Mouse (Mus musculus): ENCODE measurements at regions not wholly inside any gene's neighbourhood (a gene's known extent, or its start where the extent isn't known, plus 50 kb on each side); places are given as distances from the start of the nearest gene placed in this dataset.

GRCm38 (mm10) chr13:20012621-20013020 lies 77.8 kb upstream of the Elmo1 start:
- no peak overlapping the region for H3K27ac ChIP-seq (ENCODE audit: insufficient read depth, low read length)
- H3K4me3 ChIP-seq (replicated peaks; ENCODE audit: insufficient read depth, low read depth, low read length): no peak overlapping the region
- H3K27me3 ChIP-seq (ENCODE audit: control insufficient read depth, insufficient read depth, low read length): no peaks in the 10 kb centered on the region
- H3K4me1 ChIP-seq (ENCODE audit: control insufficient read depth, insufficient read depth, low read length): no peaks in the 10 kb centered on the region
- 12% methylated on average over 3 of the region's 3 CpGs for WGBS
- no peak for DNase-seq
- TF ChIP-seq POLR2A (IDR thresholded peaks at IDR 0.05; ENCODE audit: borderline replicate concordance, insufficient read depth, low read length) (no peak), CTCF (IDR thresholded peaks at IDR 0.05; ENCODE audit: borderline replicate concordance, insufficient read depth, low read depth, low read length) (no peak)

- H3K4me1 ChIP-seq (ENCODE audit: control insufficient read depth, insufficient read depth, low read length): no peaks in the 10 kb centered on the region
- no peaks in the 10 kb centered on the region for H3K27me3 ChIP-seq (ENCODE audit: control insufficient read depth, insufficient read depth, low read length)
- DNase-seq: no peak
- no peak for TF ChIP-seq POLR2A (IDR thresholded peaks at IDR 0.05; ENCODE audit: borderline replicate concordance, insufficient read depth, low read length)
- no peak for TF ChIP-seq CTCF (IDR thresholded peaks at IDR 0.05; ENCODE audit: borderline replicate concordance, insufficient read depth, low read depth, low read length)
- 43% methylated on average over 1 of the region's 1 CpGs for WGBS
- no peak overlapping the region for H3K4me3 ChIP-seq (replicated peaks; ENCODE audit: insufficient read depth, low read depth, low read length)
- H3K27ac ChIP-seq (ENCODE audit: insufficient read depth, low read length): no peak overlapping the region
Observed at GRCm38 (mm10) chr13:20009164-20009563, 81.2 kb upstream of the Elmo1 start.

GRCm38 (mm10) chr13:20007561-20007960 lies 82.8 kb upstream of the Elmo1 start:
- DNase-seq: no peak
- Histone ChIP-seq H3K27me3 (ENCODE audit: control insufficient read depth, insufficient read depth, low read length) (no peaks in the 10 kb centered on the region), H3K4me1 (ENCODE audit: control insufficient read depth, insufficient read depth, low read length) (no peaks in the 10 kb centered on the region), H3K4me3 (replicated peaks; ENCODE audit: insufficient read depth, low read depth, low read length) (no peak overlapping the region), H3K27ac (ENCODE audit: insufficient read depth, low read length) (no peak overlapping the region)
- TF ChIP-seq POLR2A (IDR thresholded peaks at IDR 0.05; ENCODE audit: borderline replicate concordance, insufficient read depth, low read length) (no peak), CTCF (IDR thresholded peaks at IDR 0.05; ENCODE audit: borderline replicate concordance, insufficient read depth, low read depth, low read length) (no peak)
- WGBS: 94% methylated on average over 2 of the region's 2 CpGs

DNA sequence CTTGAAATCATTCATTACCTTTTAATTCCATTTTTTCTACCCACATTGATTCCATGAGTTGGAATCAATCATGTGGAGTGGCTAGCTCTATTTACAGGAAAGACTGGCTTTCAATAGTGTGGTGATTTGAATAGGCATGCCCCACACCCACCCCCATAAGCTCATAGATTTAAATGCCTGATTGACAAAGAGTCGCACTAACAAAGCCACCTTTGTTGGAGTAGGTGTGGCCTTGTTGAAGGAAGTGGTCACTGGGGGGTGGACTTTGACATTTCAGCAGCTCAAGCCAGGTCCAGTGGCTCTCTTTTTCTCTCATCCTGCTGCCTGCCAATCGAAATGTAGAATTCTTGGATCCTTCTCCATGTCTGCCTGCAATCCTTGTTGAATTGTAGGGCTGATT lies 92.8 kb upstream of the Elmo1 start:
- DNase-seq: no peak
- Histone ChIP-seq H3K27me3 (ENCODE audit: control insufficient read depth, insufficient read depth, low read length) (no peaks in the 10 kb centered on the region), H3K4me3 (replicated peaks; ENCODE audit: insufficient read depth, low read depth, low read length) (no peak overlapping the region), H3K4me1 (ENCODE audit: control insufficient read depth, insufficient read depth, low read length) (no peaks in the 10 kb centered on the region), H3K27ac (ENCODE audit: insufficient read depth, low read length) (no peak overlapping the region)
- TF ChIP-seq CTCF (IDR thresholded peaks at IDR 0.05; ENCODE audit: borderline replicate concordance, insufficient read depth, low read depth, low read length): no peak
- no peak for TF ChIP-seq POLR2A (IDR thresholded peaks at IDR 0.05; ENCODE audit: borderline replicate concordance, insufficient read depth, low read length)
- WGBS: 69% methylated on average over 2 of the region's 2 CpGs

DNA sequence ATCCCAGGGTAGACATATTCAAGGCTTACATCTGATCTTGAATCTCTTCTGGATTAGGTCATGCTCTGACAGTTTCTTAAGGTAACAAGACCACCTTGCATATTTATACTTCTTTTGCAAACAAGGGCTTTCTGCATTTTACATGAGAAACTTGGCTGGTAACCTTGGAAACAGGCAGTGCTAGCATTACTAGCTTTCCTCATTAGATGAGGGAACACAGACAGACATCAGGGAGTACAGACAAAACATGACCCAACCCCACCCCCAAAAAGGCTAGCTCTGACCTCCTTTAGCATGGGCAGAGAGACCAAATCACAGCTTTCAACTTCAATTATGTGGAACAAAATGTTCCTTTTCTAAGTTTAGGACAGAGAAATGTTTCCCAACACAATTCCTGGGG lies 114.8 kb upstream of the Elmo1 start:
- Histone ChIP-seq H3K4me1 (ENCODE audit: control insufficient read depth, insufficient read depth, low read length) (no peaks in the 10 kb centered on the region), H3K4me3 (replicated peaks; ENCODE audit: insufficient read depth, low read depth, low read length) (no peak overlapping the region), H3K27ac (ENCODE audit: insufficient read depth, low read length) (no peak overlapping the region), H3K27me3 (ENCODE audit: control insufficient read depth, insufficient read depth, low read length) (no peaks in the 10 kb centered on the region)
- no peak for DNase-seq
- no peak for TF ChIP-seq POLR2A (IDR thresholded peaks at IDR 0.05; ENCODE audit: borderline replicate concordance, insufficient read depth, low read length)
- TF ChIP-seq CTCF (IDR thresholded peaks at IDR 0.05; ENCODE audit: borderline replicate concordance, insufficient read depth, low read depth, low read length): no peak

DNA sequence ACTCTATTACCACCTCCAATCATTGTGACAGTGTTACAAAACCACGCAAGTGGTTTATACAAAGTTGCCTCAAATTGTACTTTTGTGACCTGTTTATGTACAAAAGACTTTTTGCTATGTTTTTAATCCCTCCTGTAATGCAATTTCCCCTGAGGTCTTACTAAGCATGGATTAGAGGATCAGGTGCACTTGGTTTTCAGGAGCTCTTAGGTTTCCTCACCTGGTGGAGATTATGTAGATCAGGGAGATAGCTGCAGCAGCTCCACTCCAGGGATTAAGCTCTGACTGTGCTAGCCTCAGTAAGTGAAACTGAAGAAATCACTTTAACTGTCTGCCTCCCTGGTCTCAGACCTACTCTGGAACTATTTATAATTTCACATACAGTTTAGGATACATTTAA lies 123.8 kb upstream of the Elmo1 start:
- H3K27me3 ChIP-seq (ENCODE audit: control insufficient read depth, insufficient read depth, low read length): no peaks in the 10 kb centered on the region
- 91% methylated on average over 1 of the region's 1 CpGs for WGBS
- no peak for TF ChIP-seq POLR2A (IDR thresholded peaks at IDR 0.05; ENCODE audit: borderline replicate concordance, insufficient read depth, low read length)
- TF ChIP-seq CTCF (IDR thresholded peaks at IDR 0.05; ENCODE audit: borderline replicate concordance, insufficient read depth, low read depth, low read length): no peak
- no peak overlapping the region for H3K4me3 ChIP-seq (replicated peaks; ENCODE audit: insufficient read depth, low read depth, low read length)
- no peak for DNase-seq
- no peak overlapping the region for H3K27ac ChIP-seq (ENCODE audit: insufficient read depth, low read length)
- no peaks in the 10 kb centered on the region for H3K4me1 ChIP-seq (ENCODE audit: control insufficient read depth, insufficient read depth, low read length)

- no peak for TF ChIP-seq POLR2A (IDR thresholded peaks at IDR 0.05; ENCODE audit: borderline replicate concordance, insufficient read depth, low read length)
- TF ChIP-seq CTCF (IDR thresholded peaks at IDR 0.05; ENCODE audit: borderline replicate concordance, insufficient read depth, low read depth, low read length): no peak
- 53% methylated on average over 3 of the region's 3 CpGs for WGBS
- Histone ChIP-seq H3K4me3 (replicated peaks; ENCODE audit: insufficient read depth, low read depth, low read length) (no peak overlapping the region), H3K27ac (ENCODE audit: insufficient read depth, low read length) (no peak overlapping the region), H3K4me1 (ENCODE audit: control insufficient read depth, insufficient read depth, low read length) (no peaks in the 10 kb centered on the region), H3K27me3 (ENCODE audit: control insufficient read depth, insufficient read depth, low read length) (no peaks in the 10 kb centered on the region)
- no peak for DNase-seq
Observed at GRCm38 (mm10) chr13:19963031-19963430, 127.4 kb upstream of the Elmo1 start.

DNA sequence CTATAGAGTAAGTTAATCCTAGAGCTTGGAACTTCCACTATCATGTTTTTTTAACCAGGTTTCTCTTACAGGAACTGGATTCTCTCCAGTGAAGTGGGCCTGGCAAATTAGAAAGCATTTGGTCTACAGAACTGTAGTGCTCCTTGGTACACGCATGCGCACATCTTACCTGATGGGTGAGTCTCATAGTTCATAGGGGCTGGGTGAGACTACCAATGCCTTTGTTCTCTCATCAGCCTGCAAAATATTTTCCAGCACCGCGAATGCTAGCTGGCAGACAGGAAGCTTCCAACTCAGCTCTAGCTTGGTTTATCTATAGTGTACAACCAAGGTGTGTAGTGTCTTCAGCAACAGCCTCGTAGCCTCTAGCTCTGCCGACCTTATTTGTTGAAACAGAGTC lies 104.7 kb upstream of the Gpr141 start:
- H3K27ac ChIP-seq (ENCODE audit: insufficient read depth, low read length): no peak overlapping the region
- no peak for TF ChIP-seq POLR2A (IDR thresholded peaks at IDR 0.05; ENCODE audit: borderline replicate concordance, insufficient read depth, low read length)
- no peak for TF ChIP-seq CTCF (IDR thresholded peaks at IDR 0.05; ENCODE audit: borderline replicate concordance, insufficient read depth, low read depth, low read length)
- H3K4me3 ChIP-seq (replicated peaks; ENCODE audit: insufficient read depth, low read depth, low read length): no peak overlapping the region
- DNase-seq: no peak
- no peaks in the 10 kb centered on the region for H3K27me3 ChIP-seq (ENCODE audit: control insufficient read depth, insufficient read depth, low read length)
- 94% methylated on average over 6 of the region's 6 CpGs for WGBS
- no peaks in the 10 kb centered on the region for H3K4me1 ChIP-seq (ENCODE audit: control insufficient read depth, insufficient read depth, low read length)

Measured in cerebellum, adult 2 months (tissue).